Mouse (Mus musculus) naive thymus-derived CD4-positive, alpha-beta T cell, adult 5 months (primary cell): Measurements from ENCODE around the gene Pih1d2. TPM values are rescaled to one million over a fixed set of nuclear protein-coding genes. Genes with fewer than 3 reads are reported as not detected.

Experiments used
- polyA plus RNA-seq: library from polyadenylated mRNA; unstranded; fragments of 100-300 nt; shearing (Covaris generic); gene quantifications from one replicate; pipeline ENCODE4 v1.2.1, GENCODE M21; 2017

Pih1d2 gene
- 0.45 TPM for polyA plus RNA-seq

GRCm38 (mm10) chr9:50616766-50617603 lies at the start of gene Pih1d2, which contains the start of gene Nkapd1:
Gene Pih1d2, plus strand, starts transcription at chr9:50617321.
Gene Nkapd1, minus strand, starts transcription at chr9:50617464.

GRCm38 (mm10) chr9:50603189-50603997 lies 13.7 kb upstream of the Pih1d2 start, which contains the start of the genes Sdhd and Timm8b:
Gene Sdhd, minus strand, starts transcription at chr9:50603812.
Gene Timm8b, plus strand, starts transcription at chr9:50603910.

GRCm38 (mm10) chr9:50659392-50660217 lies 42.5 kb downstream of the Pih1d2 start, which contains the start of gene Dlat:
Gene Dlat, minus strand, starts transcription at chr9:50659780.

Other genes starting within 250 kb of the Pih1d2 start
- 0.50 TPM for gene Plet1, start 122.8 kb upstream of the Pih1d2 start, polyA plus RNA-seq
- gene Pts, start 88.6 kb upstream of the Pih1d2 start, polyA plus RNA-seq: 67.3 TPM
- gene Il18, start 62.5 kb upstream of the Pih1d2 start, polyA plus RNA-seq: not detected
- gene Bco2, start 62.1 kb upstream of the Pih1d2 start, polyA plus RNA-seq: not detected
- gene Tex12, start 56.0 kb upstream of the Pih1d2 start, polyA plus RNA-seq: not detected
- 121 TPM for gene Sdhd, start 13.5 kb upstream of the Pih1d2 start, polyA plus RNA-seq
- gene Timm8b, start 13.4 kb upstream of the Pih1d2 start, polyA plus RNA-seq: 60.8 TPM
- 24.3 TPM for gene Nkapd1, start 143 bp downstream of the Pih1d2 start, polyA plus RNA-seq
- 37.1 TPM for gene Dlat, start 42.5 kb downstream of the Pih1d2 start, polyA plus RNA-seq
- gene Dixdc1, start 122.2 kb downstream of the Pih1d2 start, polyA plus RNA-seq: not detected
- gene 2310030G06Rik, start 129.2 kb downstream of the Pih1d2 start, polyA plus RNA-seq: not detected
- gene Cryab, start 134.0 kb downstream of the Pih1d2 start, polyA plus RNA-seq: not detected
- gene Hspb2, start 135.0 kb downstream of the Pih1d2 start, polyA plus RNA-seq: not detected
- 7.6 TPM for gene Fdxacb1, start 150.9 kb downstream of the Pih1d2 start, polyA plus RNA-seq
- gene Alg9, start 157.7 kb downstream of the Pih1d2 start, polyA plus RNA-seq: 22.7 TPM
- 8.6 TPM for gene 1110032A03Rik, start 158.2 kb downstream of the Pih1d2 start, polyA plus RNA-seq
- gene Ppp2r1b, start 228.0 kb downstream of the Pih1d2 start, polyA plus RNA-seq: 98.5 TPM